Comparison of ENCODE assay signal across 8 mouse cellular contexts in genomic region chr1:74304339-74304790, GRCm38 (mm10). TPM values are rescaled to one million over a fixed set of nuclear protein-coding genes. Genes with fewer than 3 reads are reported as not detected.
DNase-seq lines count a peak whose midpoint lies in the region; ATAC-seq and TF ChIP-seq lines count a peak whose summit lies in the region.

No protein-coding gene starts in this region.

- peak overlapping the region; percentile 71 for H3K9ac ChIP-seq in kidney, embryonic 15.5 days
- H3K9ac ChIP-seq in embryonic facial prominence, embryonic 11.5 days (replicated peaks; ENCODE audit: low read length) = peak overlapping the region; percentile 68
- H3K9ac ChIP-seq in midbrain, postnatal 0 days (replicated peaks; ENCODE audit: low read length, poor library complexity, severe bottlenecking) = peak overlapping the region; percentile 51

- H3K36me3 ChIP-seq in kidney, embryonic 15.5 days = no peaks in the 10 kb centered on the region
- no peaks in the 10 kb centered on the region for H3K36me3 ChIP-seq in embryonic facial prominence, embryonic 11.5 days (replicated peaks; ENCODE audit: control insufficient read depth, insufficient read depth, low read depth, low read length)
- H3K36me3 ChIP-seq in limb, embryonic 10.5 days = no peaks in the 10 kb centered on the region
- H3K36me3 ChIP-seq in midbrain, postnatal 0 days (ENCODE audit: insufficient read depth, low read length) = no peaks in the 10 kb centered on the region

- H3K4me3 ChIP-seq in kidney, embryonic 15.5 days (replicated peaks) = peak overlapping the region; percentile 71
- H3K4me3 ChIP-seq in embryonic facial prominence, embryonic 11.5 days (ENCODE audit: low read depth, low read length) = peak overlapping the region; percentile 55
- H3K4me3 ChIP-seq in limb, embryonic 10.5 days = peak overlapping the region; percentile 70
- H3K4me3 ChIP-seq in midbrain, postnatal 0 days (ENCODE audit: low read depth, low read length) = peak overlapping the region; percentile 41

- no peaks in the 10 kb centered on the region for H3K27me3 ChIP-seq in kidney, embryonic 15.5 days
- no peaks in the 10 kb centered on the region; the same call in 1 of the 2 replicates for H3K27me3 ChIP-seq in embryonic facial prominence, embryonic 11.5 days (ENCODE audit: control insufficient read depth, insufficient read depth, low read length)
- no peaks in the 10 kb centered on the region for H3K27me3 ChIP-seq in limb, embryonic 10.5 days (ENCODE audit: low read depth, poor library complexity, severe bottlenecking)
- peaks cover 9% of the 10 kb centered on the region for H3K27me3 ChIP-seq in midbrain, postnatal 0 days (ENCODE audit: insufficient read depth, low read length)

- peaks cover 34% of the 10 kb centered on the region for H3K4me1 ChIP-seq in kidney, embryonic 15.5 days
- H3K4me1 ChIP-seq in embryonic facial prominence, embryonic 11.5 days (ENCODE audit: control insufficient read depth, insufficient read depth, low read length) = no peaks in the 10 kb centered on the region
- H3K4me1 ChIP-seq in limb, embryonic 10.5 days = peaks cover 31% of the 10 kb centered on the region
- H3K4me1 ChIP-seq in midbrain, postnatal 0 days (ENCODE audit: insufficient read depth, low read length) = 0 out of 2 replicates have a peak, but pooled peaks cover 3% of the 10 kb centered on the region

- H3K9me3 ChIP-seq in kidney, embryonic 15.5 days (replicated peaks) = no peaks in the 10 kb centered on the region
- H3K9me3 ChIP-seq in embryonic facial prominence, embryonic 11.5 days (replicated peaks; ENCODE audit: control insufficient read depth, low read length) = no peaks in the 10 kb centered on the region
- H3K9me3 ChIP-seq in limb, embryonic 10.5 days (replicated peaks) = no peaks in the 10 kb centered on the region
- H3K9me3 ChIP-seq in midbrain, postnatal 0 days (ENCODE audit: low read length) = no peaks in the 10 kb centered on the region

- WGBS in kidney, embryonic 15.5 days = 6% methylated on average over 12 of the region's 12 CpGs
- 6% methylated on average over 12 of the region's 12 CpGs for WGBS in embryonic facial prominence, embryonic 11.5 days
- WGBS in limb, embryonic 10.5 days = 5% methylated on average over 12 of the region's 12 CpGs
- WGBS in midbrain, postnatal 0 days = 27% methylated on average over 12 of the region's 12 CpGs

- no peak for DNase-seq in kidney, adult 9 months
- no peak for DNase-seq in embryonic facial prominence, embryonic 11.5 days (ENCODE audit: low spot score)
- no peak for DNase-seq in limb, embryonic 10.5 days (ENCODE audit: low spot score)
- DNase-seq in midbrain, postnatal 0 days (ENCODE audit: low spot score) = no peak
- no peak for DNase-seq in urinary bladder, postnatal 14 days (ENCODE audit: low spot score)
- no peak for DNase-seq in cerebellum, adult 8-10 months
- no peak for DNase-seq in Muller cell, postnatal 12 days (ENCODE audit: inconsistent ontology term)

- peak overlapping the region; percentile 89 for H3K27ac ChIP-seq in kidney, embryonic 15.5 days
- H3K27ac ChIP-seq in embryonic facial prominence, embryonic 11.5 days (replicated peaks; ENCODE audit: low read depth, low read length) = no peak overlapping the region
- peak overlapping the region; percentile 84 for H3K27ac ChIP-seq in limb, embryonic 10.5 days
- H3K27ac ChIP-seq in midbrain, postnatal 0 days (ENCODE audit: low read depth, low read length) = peak overlapping the region; percentile 39; the same call in 1 of the 2 replicates

- no peak; the same call in 1 of the 2 replicates for ATAC-seq in kidney, embryonic 15.5 days (replicated peaks; ENCODE audit: low FRiP score)
- no peak for ATAC-seq in embryonic facial prominence, embryonic 11.5 days (replicated peaks; ENCODE audit: insufficient number of reproducible peaks, low FRiP score, low TSS enrichment, low read depth)
- ATAC-seq in midbrain, postnatal 0 days (ENCODE audit: low FRiP score) = no peak

- TF ChIP-seq CTCF in midbrain, postnatal 0 days (IDR thresholded peaks at IDR 0.05) = no peak

- H3K4me2 ChIP-seq in kidney, embryonic 15.5 days = peak overlapping the region; percentile 86
- peak overlapping the region; percentile 87 for H3K4me2 ChIP-seq in embryonic facial prominence, embryonic 11.5 days (ENCODE audit: low read depth, low read length)
- H3K4me2 ChIP-seq in midbrain, postnatal 0 days (ENCODE audit: low read depth, low read length, poor library complexity, severe bottlenecking) = peak overlapping the region; percentile 56

RNA-seq across cellular contexts. Expression of gene Tmbim1, which starts 1.1 kb away (rescaled TPM):
- polyA plus RNA-seq in kidney, embryonic 15.5 days (2015; fragmentation: Nextera tagmentation; extraction: Ambion mirVana) = 25.6 and 31.2 TPM in 2 replicates
- polyA plus RNA-seq in embryonic facial prominence, embryonic 11.5 days (2014; fragmentation: Nextera tagmentation; extraction: Ambion mirVana) = 10.1 and 10.5 TPM in 2 replicates
- polyA plus RNA-seq in limb, embryonic 10.5 days (2016; fragmentation: Nextera tagmentation; extraction: Ambion mirVana) = 10.7 and 12.0 TPM in 2 replicates
- total RNA-seq in midbrain, postnatal 0 days (2014; rRNA removed) = 9.8 and 20.7 TPM in 2 replicates
- polyA plus RNA-seq in midbrain, postnatal 0 days (2015; fragmentation: Nextera tagmentation; extraction: Ambion mirVana) = 9.8 and 10.5 TPM in 2 replicates

RNA-seq across cellular contexts. Expression of gene Pnkd, which starts 19.6 kb away (rescaled TPM):
- 138 and 139 TPM in 2 replicates for polyA plus RNA-seq in kidney, embryonic 15.5 days (2015; fragmentation: Nextera tagmentation; extraction: Ambion mirVana)
- polyA plus RNA-seq in embryonic facial prominence, embryonic 11.5 days (2014; fragmentation: Nextera tagmentation; extraction: Ambion mirVana) = 95.1 and 98.6 TPM in 2 replicates
- polyA plus RNA-seq in limb, embryonic 10.5 days (2016; fragmentation: Nextera tagmentation; extraction: Ambion mirVana) = 113 and 121 TPM in 2 replicates
- 101 and 116 TPM in 2 replicates for total RNA-seq in midbrain, postnatal 0 days (2014; rRNA removed)
- 135 and 140 TPM in 2 replicates for polyA plus RNA-seq in midbrain, postnatal 0 days (2015; fragmentation: Nextera tagmentation; extraction: Ambion mirVana)

RNA-seq across cellular contexts. Expression of gene Aamp, which starts 19.8 kb away (rescaled TPM):
- polyA plus RNA-seq in kidney, embryonic 15.5 days (2015; fragmentation: Nextera tagmentation; extraction: Ambion mirVana) = 267 and 283 TPM in 2 replicates
- polyA plus RNA-seq in embryonic facial prominence, embryonic 11.5 days (2014; fragmentation: Nextera tagmentation; extraction: Ambion mirVana) = 179 and 206 TPM in 2 replicates
- 263 and 272 TPM in 2 replicates for polyA plus RNA-seq in limb, embryonic 10.5 days (2016; fragmentation: Nextera tagmentation; extraction: Ambion mirVana)
- total RNA-seq in midbrain, postnatal 0 days (2014; rRNA removed) = 139 and 148 TPM in 2 replicates
- polyA plus RNA-seq in midbrain, postnatal 0 days (2015; fragmentation: Nextera tagmentation; extraction: Ambion mirVana) = 203 and 216 TPM in 2 replicates

RNA-seq across cellular contexts. Expression of gene Gpbar1, which starts 26.0 kb away (rescaled TPM):
- 1.7 and 2.1 TPM in 2 replicates for polyA plus RNA-seq in kidney, embryonic 15.5 days (2015; fragmentation: Nextera tagmentation; extraction: Ambion mirVana)
- polyA plus RNA-seq in embryonic facial prominence, embryonic 11.5 days (2014; fragmentation: Nextera tagmentation; extraction: Ambion mirVana) = 0.20 and 0.91 TPM in 2 replicates
- 0.26 TPM in 1 of 2 replicates, not detected in the other for polyA plus RNA-seq in limb, embryonic 10.5 days (2016; fragmentation: Nextera tagmentation; extraction: Ambion mirVana)
- total RNA-seq in midbrain, postnatal 0 days (2014; rRNA removed) = 0.52 TPM in 1 of 2 replicates, not detected in the other
- polyA plus RNA-seq in midbrain, postnatal 0 days (2015; fragmentation: Nextera tagmentation; extraction: Ambion mirVana) = 0.16 TPM in 1 of 2 replicates, not detected in the other

RNA-seq across cellular contexts. Expression of gene Catip, which starts 57.5 kb away (rescaled TPM):
- polyA plus RNA-seq in kidney, embryonic 15.5 days (2015; fragmentation: Nextera tagmentation; extraction: Ambion mirVana) = 0.67 and 0.82 TPM in 2 replicates
- 0.22 and 0.36 TPM in 2 replicates for polyA plus RNA-seq in embryonic facial prominence, embryonic 11.5 days (2014; fragmentation: Nextera tagmentation; extraction: Ambion mirVana)
- 0.29 and 0.38 TPM in 2 replicates for polyA plus RNA-seq in limb, embryonic 10.5 days (2016; fragmentation: Nextera tagmentation; extraction: Ambion mirVana)
- total RNA-seq in midbrain, postnatal 0 days (2014; rRNA removed) = 2.7 and 4.0 TPM in 2 replicates
- polyA plus RNA-seq in midbrain, postnatal 0 days (2015; fragmentation: Nextera tagmentation; extraction: Ambion mirVana) = 1.6 and 2.4 TPM in 2 replicates
